Mouse (Mus musculus): ENCODE measurements around the gene Gm19684.
"Not testable (repeated sequence)": the region's sequence is repeated elsewhere in the genome, so short reads cannot be mapped to it uniquely, and the experiment has no call there.

Gm19684 gene

DNA sequence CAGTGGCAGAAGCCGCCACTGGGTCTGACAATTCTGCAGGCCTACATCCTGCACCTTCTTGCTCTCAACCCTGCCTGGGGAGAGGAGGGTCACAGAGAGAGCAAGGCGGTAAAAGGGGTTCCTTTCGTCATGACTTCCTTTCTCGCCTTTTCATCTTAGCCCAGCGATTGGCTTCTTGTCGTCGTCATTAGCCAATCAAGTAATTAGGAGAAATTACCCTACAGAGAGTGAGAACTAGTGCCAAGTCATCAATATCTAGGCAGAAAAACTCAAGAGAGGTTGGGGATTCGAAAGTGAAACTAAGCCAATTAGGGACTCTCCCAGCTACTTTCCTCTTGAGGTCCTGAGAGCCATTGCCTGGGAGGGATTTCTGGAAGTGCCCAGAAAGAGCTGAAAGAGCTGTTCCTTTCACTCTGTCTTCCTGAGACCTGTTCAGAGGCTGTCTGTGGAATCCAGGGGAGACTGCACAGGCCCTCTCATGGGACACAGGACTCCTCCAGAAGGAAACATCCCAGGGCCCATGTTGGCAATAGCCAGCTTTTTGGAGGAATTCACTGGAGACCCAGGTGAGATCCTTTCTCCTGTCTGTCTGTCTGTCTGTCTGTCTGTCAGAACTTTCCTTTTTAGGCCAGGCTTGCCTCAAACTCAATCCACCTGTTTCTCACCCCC, at the start of gene Gm19684:
Gene Gm19684, plus strand, starts transcription at position 327 of the 669 bp plus-strand sequence.
- peak; percentile 68 for DNase-seq (ENCODE audit: low read depth)

DNA sequence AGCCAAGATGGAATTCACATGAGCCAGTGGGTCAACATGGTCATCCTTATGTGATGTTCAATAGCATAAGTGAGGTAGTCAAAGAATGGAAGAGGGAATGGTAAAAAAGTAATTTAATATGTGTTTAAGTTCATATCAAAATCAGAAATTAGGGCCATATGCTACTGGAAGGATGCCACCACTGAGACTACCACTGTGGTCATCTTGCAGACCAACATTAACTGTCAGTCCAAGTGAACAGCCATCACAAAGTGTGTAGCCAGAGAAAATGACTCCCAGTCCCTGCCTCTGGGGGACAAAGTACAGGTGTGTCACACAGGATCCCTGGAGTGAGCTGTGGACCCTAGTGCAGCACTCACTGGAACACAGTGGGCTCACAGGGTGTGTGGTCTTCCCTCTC, 39.6 kb upstream of the Gm19684 start:
- DNase-seq (ENCODE audit: low read depth): not testable (repeated sequence)

DNA sequence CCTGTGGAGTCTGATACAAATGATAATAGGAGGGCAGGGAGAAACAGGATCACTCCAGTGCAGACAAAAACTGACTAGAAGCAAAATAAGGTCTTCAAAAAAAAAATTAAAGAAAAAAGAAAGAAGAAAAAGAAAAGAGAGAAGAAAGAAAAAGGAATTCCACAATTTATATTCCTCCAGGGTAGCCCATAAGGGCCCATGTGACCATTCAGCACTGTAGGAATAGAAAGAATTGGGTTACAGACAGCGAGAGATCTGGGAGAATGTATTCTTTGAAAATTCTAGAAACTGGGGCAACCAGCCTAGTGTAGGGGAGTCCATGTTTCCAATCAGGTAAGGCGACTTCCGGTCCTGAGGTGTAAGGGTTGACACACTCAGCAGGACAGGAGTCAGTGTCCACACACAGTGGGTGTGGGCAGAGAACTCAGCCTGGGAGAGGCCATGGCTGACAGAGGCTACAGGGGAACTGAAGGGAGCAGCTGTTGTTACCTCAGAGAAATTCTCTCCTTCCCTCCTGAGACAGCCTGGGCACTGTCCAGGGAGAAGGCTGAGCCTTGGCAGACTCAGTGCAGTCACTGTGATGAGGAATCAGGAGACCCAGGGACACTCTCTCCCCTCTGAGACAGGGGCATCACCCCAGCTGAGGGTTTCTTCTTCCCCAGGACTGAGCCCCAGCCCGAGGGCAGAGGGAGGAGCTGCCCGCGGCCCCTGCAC, 38.8 kb upstream of the Gm19684 start:
- DNase-seq (ENCODE audit: low read depth): not testable (repeated sequence)

DNA sequence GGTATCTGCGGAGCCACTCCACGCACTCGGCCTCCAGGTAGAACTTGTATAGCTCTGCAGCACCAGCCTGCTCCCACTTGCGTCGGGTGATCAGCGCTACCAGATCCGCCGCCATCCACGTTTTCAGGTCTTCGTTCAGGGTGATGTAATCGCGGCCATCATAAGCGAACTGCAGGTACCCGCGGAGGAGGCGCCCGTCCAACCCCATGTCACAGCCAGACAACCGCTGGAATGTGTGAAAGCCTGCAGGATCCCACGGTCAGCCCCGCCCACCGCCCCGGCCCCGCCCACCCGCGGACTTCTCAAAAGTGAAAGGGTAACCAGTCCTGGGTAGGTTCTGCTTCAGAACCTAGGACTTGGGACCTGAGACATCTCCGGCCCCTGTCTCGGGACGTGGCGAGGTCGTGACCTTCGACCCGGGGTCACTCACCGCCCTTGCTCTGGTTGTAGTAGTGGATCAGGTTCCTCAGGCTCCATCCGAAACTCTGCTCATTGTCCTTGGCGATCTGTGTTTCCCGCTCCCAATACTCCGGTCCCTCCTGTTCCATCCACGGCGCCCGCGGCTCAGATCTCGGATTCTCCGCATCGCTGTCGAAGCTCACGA, 38.1 kb upstream of the Gm19684 start:
- peak; percentile 47 for DNase-seq (ENCODE audit: low read depth)

GRCm38 (mm10) chr17:36083870-36084451, 37.5 kb upstream of the Gm19684 start:
- peak; percentile 0 for DNase-seq (ENCODE audit: low read depth)

- not testable (repeated sequence) for DNase-seq (ENCODE audit: low read depth)
These were observed 35.5 kb upstream of the Gm19684 start for GRCm38 (mm10) chr17:36085976-36086375.

DNA sequence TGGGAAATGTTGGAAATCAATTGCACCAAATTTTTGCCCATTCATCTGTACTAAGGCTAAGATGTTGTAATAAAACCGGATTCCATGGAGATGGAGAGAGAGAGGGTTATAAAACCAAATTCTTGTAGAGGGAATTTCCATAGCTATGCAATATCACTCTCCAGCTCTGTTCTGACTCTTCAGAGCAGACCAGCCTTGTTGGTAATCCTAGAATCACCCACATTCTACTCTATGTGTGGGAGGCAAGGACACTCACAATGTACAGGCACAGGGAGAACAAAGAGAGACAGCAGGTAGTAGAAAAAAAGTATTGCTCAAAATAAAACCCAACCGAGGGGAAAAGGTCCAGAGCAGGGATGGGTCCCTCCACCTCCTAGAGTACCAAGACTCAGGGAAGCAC, 29.5 kb upstream of the Gm19684 start:
- not testable (repeated sequence) for DNase-seq (ENCODE audit: low read depth)

DNA sequence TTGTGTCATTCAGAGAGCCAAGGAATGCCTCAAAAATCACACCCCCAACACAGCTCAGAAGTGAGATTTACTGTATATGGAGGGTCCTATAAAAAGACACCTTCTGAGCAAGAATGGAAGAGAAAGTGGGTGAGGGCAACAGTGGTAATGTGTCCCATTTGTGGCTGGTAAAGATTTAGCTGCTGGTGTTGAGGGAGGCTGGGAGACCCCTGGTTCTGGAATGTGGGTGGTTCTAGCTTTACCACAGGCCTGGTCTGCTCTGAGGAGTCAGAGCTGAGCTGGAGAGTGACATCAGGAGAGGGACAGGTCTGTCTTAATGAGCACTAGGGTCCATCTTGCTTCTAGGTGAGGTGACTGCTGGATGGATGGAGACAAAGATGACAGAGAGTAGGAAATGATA, 29.0 kb upstream of the Gm19684 start:
- DNase-seq (ENCODE audit: low read depth): not testable (repeated sequence)

GRCm38 (mm10) chr17:36093936-36094335, 27.5 kb upstream of the Gm19684 start:
- DNase-seq (ENCODE audit: low read depth): no peak

GRCm38 (mm10) chr17:36099603-36100002, 21.9 kb upstream of the Gm19684 start:
- not testable (repeated sequence) for DNase-seq (ENCODE audit: low read depth)

DNA sequence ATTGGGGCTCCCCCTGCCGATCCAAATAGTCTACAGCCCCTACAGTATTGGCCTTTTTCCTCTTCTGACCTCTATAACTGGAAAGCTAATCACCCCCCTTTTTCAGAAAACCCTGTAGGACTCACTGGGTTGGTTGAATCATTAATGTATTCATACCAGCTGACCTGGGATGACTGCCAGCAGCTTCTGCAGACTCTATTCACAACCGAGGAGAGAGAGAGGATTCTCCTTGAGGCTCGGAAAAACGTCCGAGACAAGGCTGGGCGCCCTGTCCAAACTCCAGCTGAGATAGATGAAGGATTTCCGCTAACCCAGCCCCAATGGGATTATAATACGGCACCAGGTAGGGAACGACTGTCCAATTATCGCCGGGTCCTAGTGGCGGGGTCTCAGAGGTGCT, 19.4 kb upstream of the Gm19684 start:
- not testable (repeated sequence) for DNase-seq (ENCODE audit: low read depth)

DNA sequence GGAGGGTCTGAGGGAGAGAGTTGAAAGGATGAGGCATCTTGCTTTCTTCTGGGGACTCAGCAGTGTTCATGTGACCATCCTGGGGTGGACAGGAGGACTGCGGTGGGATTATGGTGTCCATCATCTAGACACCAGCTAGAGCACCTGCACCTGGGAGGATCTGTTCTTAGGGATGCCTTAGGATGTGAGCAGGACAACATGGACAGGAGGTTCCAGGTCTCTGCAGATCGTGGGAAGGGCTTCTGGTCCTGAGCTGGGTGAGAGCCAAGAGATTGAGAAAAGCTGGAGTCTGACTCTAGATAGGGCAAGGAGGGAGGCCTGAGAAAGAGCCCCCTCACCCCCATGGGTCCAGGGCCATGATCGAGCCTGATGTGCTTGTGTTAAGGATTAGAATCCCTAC, 11.3 kb upstream of the Gm19684 start:
- DNase-seq (ENCODE audit: low read depth): not testable (repeated sequence)

GRCm38 (mm10) chr17:36110641-36111509, 10.6 kb upstream of the Gm19684 start:
- DNase-seq (ENCODE audit: low read depth): not testable (repeated sequence)

DNA sequence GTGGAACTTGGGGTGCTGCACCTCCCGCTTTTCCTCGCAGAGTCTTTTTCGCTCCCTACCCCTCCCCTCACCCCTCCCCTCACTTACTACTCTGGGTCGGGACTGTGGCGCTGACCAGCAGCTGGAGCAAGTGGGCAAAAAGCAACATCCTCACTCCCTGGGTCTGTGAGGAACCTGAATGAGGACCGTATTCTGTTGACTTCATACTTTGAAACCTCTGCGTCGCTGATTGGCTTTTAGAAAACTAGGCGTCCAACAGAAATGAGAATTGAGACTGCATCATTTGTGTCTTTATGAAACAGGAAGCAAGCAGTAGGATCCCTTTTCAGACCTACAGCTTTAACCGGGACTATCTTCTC, 10.0 kb upstream of the Gm19684 start:
- DNase-seq (ENCODE audit: low read depth): peak; percentile 67

DNA sequence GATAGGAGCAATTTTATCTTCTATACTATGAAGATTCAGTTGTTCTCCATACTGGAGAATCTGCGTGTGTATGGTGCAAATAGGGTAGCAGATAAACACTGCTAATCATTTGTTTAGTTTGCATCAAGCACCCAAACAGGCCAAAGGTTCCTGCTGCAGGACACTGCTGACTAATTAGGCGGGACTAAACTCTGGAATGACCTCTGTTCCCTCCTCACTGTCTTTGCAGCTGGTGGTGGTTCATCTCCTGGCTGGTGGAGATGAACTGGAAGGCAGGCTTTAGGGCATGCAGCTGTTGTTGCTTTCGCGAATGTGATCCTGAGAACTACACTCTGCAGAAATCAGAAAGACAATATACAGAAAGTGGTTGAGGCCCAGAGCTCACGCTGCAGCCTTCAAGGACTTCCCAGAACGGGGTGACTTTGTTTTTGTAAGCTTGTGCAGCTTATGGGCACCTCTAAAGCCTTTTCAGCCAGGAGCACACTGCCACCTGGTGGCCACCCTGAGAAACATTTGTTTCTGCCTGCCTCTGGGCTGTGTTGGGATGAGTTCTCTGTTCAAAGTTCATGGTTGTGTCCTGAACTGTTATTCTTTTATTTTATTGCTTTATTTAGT, 7.4 kb upstream of the Gm19684 start:
- DNase-seq (ENCODE audit: low read depth): peak; percentile 80

GRCm38 (mm10) chr17:36116545-36116944, 4.9 kb upstream of the Gm19684 start:
- not testable (repeated sequence) for DNase-seq (ENCODE audit: low read depth)

DNA sequence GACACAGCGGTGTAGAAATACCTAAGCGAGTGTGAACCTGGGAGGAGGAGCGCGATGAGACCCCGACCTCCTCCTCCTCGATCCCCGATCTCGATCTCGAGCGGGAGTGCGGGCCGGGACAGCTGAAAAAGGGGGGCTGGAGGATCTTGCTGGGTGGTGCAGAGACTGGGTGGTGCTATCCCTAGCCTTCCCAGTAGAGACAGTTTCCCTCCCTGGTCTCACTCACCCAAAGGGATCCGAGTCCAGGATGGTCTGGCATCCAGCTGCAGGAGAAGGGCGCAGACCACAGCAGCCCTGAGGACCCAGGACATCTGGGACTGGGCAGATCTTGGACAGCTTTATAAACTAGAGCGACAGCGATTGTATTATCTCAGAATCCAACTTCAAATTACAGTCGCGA, 639 bp upstream of the Gm19684 start:
- DNase-seq (ENCODE audit: low read depth): not testable (repeated sequence)

DNA sequence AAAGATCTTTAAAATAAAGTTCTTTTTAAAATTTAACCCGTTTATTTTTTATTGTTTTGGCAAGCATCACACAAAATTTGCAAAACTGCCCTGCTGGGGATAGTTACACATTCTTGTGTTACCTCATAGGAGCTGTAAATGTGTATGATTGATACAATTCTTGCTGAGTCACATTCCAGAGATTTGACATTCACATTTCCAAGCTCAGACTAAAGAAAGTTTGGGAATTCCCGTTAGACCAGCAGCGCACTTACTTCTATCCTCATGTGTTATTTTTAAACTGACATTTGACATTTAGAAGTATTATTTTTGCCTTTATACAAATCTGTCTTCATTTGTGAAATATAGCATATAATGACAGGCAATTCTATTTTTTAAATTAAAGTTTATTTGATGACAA, 2.6 kb downstream of the Gm19684 start:
- DNase-seq (ENCODE audit: low read depth): peak; percentile 65

DNA sequence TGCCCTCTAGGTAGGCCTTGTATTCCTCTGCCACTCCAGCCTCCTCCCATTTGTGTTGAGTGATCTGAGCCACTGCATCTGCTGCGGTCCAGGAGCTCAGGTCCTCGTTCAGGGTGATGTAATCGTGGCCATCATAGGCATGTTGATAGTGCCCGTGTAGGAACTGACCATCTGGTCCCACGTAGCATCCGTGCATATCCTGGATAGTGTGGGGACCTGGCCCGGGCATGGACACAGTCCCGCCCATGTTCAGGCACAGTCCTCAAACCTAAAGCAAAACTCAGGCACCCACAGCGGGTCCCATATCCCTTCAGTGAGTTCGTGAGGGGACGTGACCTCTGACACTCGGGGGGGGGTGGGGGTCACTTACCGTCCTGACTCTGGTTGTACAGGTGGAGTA, 7.0 kb downstream of the Gm19684 start:
- DNase-seq (ENCODE audit: low read depth): not testable (repeated sequence)

DNA sequence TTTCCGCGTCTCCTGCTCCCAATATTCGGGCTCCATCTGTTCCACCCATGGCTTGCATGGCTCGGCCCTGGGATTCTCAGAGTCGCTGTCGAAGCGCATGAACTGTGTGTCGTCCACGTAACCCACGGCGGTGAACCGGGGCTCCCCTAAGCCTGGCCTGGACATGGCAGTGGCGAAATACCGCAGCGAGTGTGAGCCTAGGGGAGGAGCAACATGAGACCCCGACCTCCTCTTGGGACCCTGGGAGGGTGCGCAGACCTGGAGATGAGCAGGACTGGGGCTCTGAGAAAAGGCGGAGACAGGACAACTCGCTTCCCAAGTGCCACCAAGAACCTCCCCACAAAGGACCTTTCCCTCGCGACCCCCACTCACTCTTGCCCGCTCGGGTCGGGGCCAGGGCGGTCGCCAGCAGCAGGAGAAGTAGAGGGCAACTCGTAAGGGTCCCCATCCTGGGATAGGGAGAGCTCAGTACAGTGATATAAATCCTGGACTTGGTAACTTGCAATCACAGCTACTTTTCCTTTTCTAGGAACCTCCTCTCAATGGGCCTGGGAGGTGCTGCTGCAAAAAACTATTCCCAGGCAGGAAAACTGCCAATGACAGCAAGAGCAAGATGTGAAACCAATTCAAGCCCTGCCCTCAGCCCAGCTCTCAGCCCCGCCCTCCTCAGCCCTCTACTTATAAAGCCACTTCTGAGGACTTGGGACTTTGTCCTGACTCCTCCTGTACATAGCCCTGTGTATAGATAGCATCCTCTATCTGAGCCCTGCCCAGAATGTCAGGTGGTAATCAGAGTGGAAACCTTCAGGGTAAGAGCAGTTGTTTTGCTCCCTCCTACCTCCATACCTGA, 7.7 kb downstream of the Gm19684 start, which contains the start of gene Gm7030:
Gene Gm7030, minus strand, starts transcription at position 458 of the 850 bp plus-strand sequence.
- not testable (repeated sequence) for DNase-seq (ENCODE audit: low read depth)
